Mouse (Mus musculus) neural tube, embryonic 14.5 days (tissue): ENCODE data around the gene Gabpb2. TPM values are rescaled to one million over a fixed set of nuclear protein-coding genes. Genes with fewer than 3 reads are reported as not detected.
"Not testable (repeated sequence)": the region's sequence is repeated elsewhere in the genome, so short reads cannot be mapped to it uniquely, and the experiment has no call there.

Source experiments
- ATAC-seq: fragments of 200-750 bp; cut with Nextera tagmentation; 2 replicates; pipeline ENCODE4 v1.8.0; 2017; ENCODE audit warnings: low read depth, mild to moderate bottlenecking, moderate TSS enrichment, moderate library complexity
- H3K27ac ChIP-seq: fragments of 300-500 bp; sonication (generic); 2 replicates; pipeline ENCODE4 v1.5.1; 2014; ENCODE audit warnings: low read depth, mild to moderate bottlenecking, control low read depth, low read length, moderate library complexity, mixed read lengths
- H3K27me3 ChIP-seq: fragments of 300-500 bp; sonication (generic); 2 replicates; pipeline ENCODE4 v1.6.1; 2014; ENCODE audit warnings: low read length; ENCODE audit not compliant: control insufficient read depth, insufficient read depth
- H3K36me3 ChIP-seq: fragments of 300-500 bp; sonication (generic); 2 replicates; pipeline ENCODE4 v1.6.1; 2014; ENCODE audit warnings: low read length, mixed read lengths; ENCODE audit not compliant: control insufficient read depth, insufficient read depth
- H3K4me1 ChIP-seq: fragments of 300-500 bp; sonication (generic); 2 replicates; pipeline ENCODE4 v1.6.1; 2014; ENCODE audit warnings: low read length; ENCODE audit not compliant: control insufficient read depth, insufficient read depth
- H3K4me2 ChIP-seq: fragments of 300-500 bp; sonication (generic); 2 replicates; pipeline ENCODE4 v1.6.1; 2014; ENCODE audit warnings: mild to moderate bottlenecking, low read depth, low read length, control low read depth
- H3K4me3 ChIP-seq: fragments of 300-500 bp; sonication (generic); 2 replicates; pipeline ENCODE4 v1.5.1; 2014; ENCODE audit warnings: low read depth, low read length, control low read depth, mixed read lengths
- H3K9ac ChIP-seq: fragments of 300-500 bp; sonication (generic); replicated peaks from 2 replicates; pipeline ENCODE4 v1.6.1; 2014; ENCODE audit warnings: low read depth, mild to moderate bottlenecking, control low read depth, low read length, mixed read lengths
- H3K9me3 ChIP-seq: fragments of 300-500 bp; sonication (generic); 2 replicates; pipeline ENCODE4 v1.6.1; 2016; ENCODE audit warnings: low read length; ENCODE audit not compliant: control insufficient read depth
- WGBS: fragments of 180-500 bp; shearing (Covaris S2); extraction: QIAGEN DNeasy Blood & Tissue Kit; methylation state at CpG from one replicate; pipeline ENCODE4 v1.1.7; 2014; 5-methylcytosine and 5-hydroxymethylcytosine counted together
- microRNA-seq: library from miRNA; unstranded; fragments of <30 nt; microRNA quantifications from one replicate; pipeline ENCODE4, GENCODE M21; 2016
- polyA plus RNA-seq: library from polyadenylated mRNA; unstranded; fragments of >200 nt; fragmentation: Nextera tagmentation; extraction: Ambion mirVana; gene quantifications from 2 replicates; pipeline ENCODE4 v1.2.1, GENCODE M21; 2014

Gene Gabpb2
- polyA plus RNA-seq, 1 experiment from 2014 or later, result 4.7 TPM

GRCm38 (mm10) chr3:95133176-95133575, 84.5 kb downstream of the Gabpb2 start:
- no peak overlapping the region for H3K27ac ChIP-seq
- 57% methylated on average over 11 of the region's 11 CpGs for WGBS
- ATAC-seq, result peak; percentile 10; the same call in 1 of the 2 replicates
- H3K4me3 ChIP-seq, result peak overlapping the region; percentile 61
- H3K36me3 ChIP-seq, result peaks cover 3% of the 10 kb centered on the region; the same call in 1 of the 2 replicates
- H3K27me3 ChIP-seq, result no peaks in the 10 kb centered on the region
- H3K4me2 ChIP-seq, result peak overlapping the region; percentile 85
- H3K9ac ChIP-seq, result peak overlapping the region; percentile 71
- no peaks in the 10 kb centered on the region for H3K9me3 ChIP-seq
- peaks cover 9% of the 10 kb centered on the region; the same call in 1 of the 2 replicates for H3K4me1 ChIP-seq

GRCm38 (mm10) chr3:95132389-95132788, 85.3 kb downstream of the Gabpb2 start:
- WGBS, result 98% methylated on average over 2 of the region's 2 CpGs
- H3K36me3 ChIP-seq, H3K4me2 ChIP-seq, H3K4me1 ChIP-seq, H3K27ac ChIP-seq, ATAC-seq, H3K9me3 ChIP-seq, H3K9ac ChIP-seq, H3K27me3 ChIP-seq, H3K4me3 ChIP-seq: not testable (repeated sequence)

Small RNA genes lying within 50 kb of the gene (microRNA-seq; reads per million reads assigned to microRNA genes)
- gene Mir8099-1, result not detected

Other genes starting within 250 kb of the Gabpb2 start
- 23.8 and 26.7 TPM in 2 replicates for gene Pi4kb, start 243.2 kb downstream of the Gabpb2 start, polyA plus RNA-seq
- 15.4 and 17.2 TPM in 2 replicates for gene Zfp687, start 202.5 kb downstream of the Gabpb2 start, polyA plus RNA-seq
- gene Psmd4, start 175.3 kb downstream of the Gabpb2 start, polyA plus RNA-seq, result 252 and 260 TPM in 2 replicates
- gene Pip5k1a, start 111.0 kb downstream of the Gabpb2 start, polyA plus RNA-seq, result 11.5 and 12.2 TPM in 2 replicates
- gene Vps72, start 106.9 kb downstream of the Gabpb2 start, polyA plus RNA-seq, result 157 and 160 TPM in 2 replicates
- gene Tmod4, start 93.4 kb downstream of the Gabpb2 start, polyA plus RNA-seq, result 0.72 and 0.98 TPM in 2 replicates
- gene Scnm1, start 83.9 kb downstream of the Gabpb2 start, polyA plus RNA-seq, result 80.8 and 96.9 TPM in 2 replicates
- 36.8 and 37.3 TPM in 2 replicates for gene Lysmd1, start 83.8 kb downstream of the Gabpb2 start, polyA plus RNA-seq
- 2.1 and 4.1 TPM in 2 replicates for gene Tnfaip8l2, start 75.6 kb downstream of the Gabpb2 start, polyA plus RNA-seq
- 26.0 and 26.6 TPM in 2 replicates for gene Sema6c, start 57.5 kb downstream of the Gabpb2 start, polyA plus RNA-seq
- 48.7 and 61.6 TPM in 2 replicates for gene Cdc42se1, start 10.8 kb upstream of the Gabpb2 start, polyA plus RNA-seq
- 506 and 653 TPM in 2 replicates for gene Mllt11, start 14.3 kb upstream of the Gabpb2 start, polyA plus RNA-seq
- gene Gm128, start 23.7 kb upstream of the Gabpb2 start, polyA plus RNA-seq, result 0.23 and 0.31 TPM in 2 replicates
- 0.28 TPM in 1 of 2 replicates, not detected in the other for gene Bnipl, start 33.3 kb upstream of the Gabpb2 start, polyA plus RNA-seq
- gene Mindy1, start 63.4 kb upstream of the Gabpb2 start, polyA plus RNA-seq, result 37.2 and 47.3 TPM in 2 replicates
- 59.1 and 66.7 TPM in 2 replicates for gene Prune1, start 64.2 kb upstream of the Gabpb2 start, polyA plus RNA-seq
- 0.18 and 0.28 TPM in 2 replicates for gene Anxa9, start 89.3 kb upstream of the Gabpb2 start, polyA plus RNA-seq
- 75.0 and 85.1 TPM in 2 replicates for gene Cers2, start 96.9 kb upstream of the Gabpb2 start, polyA plus RNA-seq
- 50.4 and 54.3 TPM in 2 replicates for gene Setdb1, start 139.3 kb upstream of the Gabpb2 start, polyA plus RNA-seq
- gene 4930558C23Rik, start 184.9 kb upstream of the Gabpb2 start, polyA plus RNA-seq, result not detected in 2 replicates
- gene Arnt, start 216.5 kb upstream of the Gabpb2 start, polyA plus RNA-seq, result 12.5 and 18.6 TPM in 2 replicates